Mouse (Mus musculus) forebrain, embryonic 11.5 days (tissue): Measurements from ENCODE around the gene Gm44805. TPM values are rescaled to one million over a fixed set of nuclear protein-coding genes. Genes with fewer than 3 reads are reported as not detected.

Experiments
- ATAC-seq: fragments of 200-750 bp; cut with Nextera tagmentation; replicated peaks from 2 replicates; pipeline ENCODE4 v1.8.0; 2017; ENCODE audit warnings: moderate TSS enrichment; ENCODE audit not compliant: low FRiP score
- DNase-seq: peaks from one replicate; pipeline ENCODE4 v3.0.0-alpha.2; 2017; ENCODE audit warnings: low spot score
- H3K27ac ChIP-seq: fragments of 300-500 bp; sonication (generic); 2 replicates; pipeline ENCODE4 v1.5.1; 2014; ENCODE audit warnings: low read depth, low read length
- H3K27me3 ChIP-seq: fragments of 300-500 bp; sonication (generic); 2 replicates; pipeline ENCODE4 v1.6.1; 2014; ENCODE audit warnings: mild to moderate bottlenecking, low read length, mixed read lengths; ENCODE audit not compliant: control insufficient read depth, insufficient read depth
- H3K36me3 ChIP-seq: fragments of 300-500 bp; sonication (generic); 2 replicates; pipeline ENCODE4 v1.6.1; 2014; ENCODE audit warnings: mild to moderate bottlenecking, low read length, moderate library complexity, mixed read lengths; ENCODE audit not compliant: control insufficient read depth, insufficient read depth
- H3K4me1 ChIP-seq: fragments of 300-500 bp; sonication (generic); replicated peaks from 2 replicates; pipeline ENCODE4 v1.6.1; 2014; ENCODE audit warnings: low read length, mixed read lengths; ENCODE audit not compliant: control insufficient read depth, insufficient read depth
- H3K4me2 ChIP-seq: fragments of 300-500 bp; sonication (generic); 2 replicates; pipeline ENCODE4 v1.6.1; 2014; ENCODE audit warnings: low read depth, mild to moderate bottlenecking, low read length, moderate library complexity, mixed read lengths; ENCODE audit not compliant: severe bottlenecking
- H3K4me3 ChIP-seq: fragments of 300-500 bp; sonication (generic); 2 replicates; pipeline ENCODE4 v1.5.1; 2014; ENCODE audit warnings: low read depth, low read length
- H3K9ac ChIP-seq: fragments of 300-500 bp; sonication (generic); 2 replicates; pipeline ENCODE4 v1.6.1; 2014; ENCODE audit warnings: low read length
- H3K9me3 ChIP-seq: fragments of 300-500 bp; sonication (generic); 2 replicates; pipeline ENCODE4 v1.6.1; 2016; ENCODE audit warnings: low read length, mixed read lengths; ENCODE audit not compliant: control insufficient read depth
- WGBS: fragments of 180-500 bp; shearing (Covaris S2); extraction: QIAGEN DNeasy Blood & Tissue Kit; methylation state at CpG from one replicate; pipeline ENCODE4 v1.1.7; 2014; 5-methylcytosine and 5-hydroxymethylcytosine counted together
- polyA plus RNA-seq: library from polyadenylated mRNA; unstranded; fragments of >200 nt; fragmentation: Nextera tagmentation; extraction: Ambion mirVana; gene quantifications from 2 replicates; pipeline ENCODE4 v1.2.1, GENCODE M21; 2014

The Gm44805 gene
- polyA plus RNA-seq, 1 experiment from 2014 or later: not detected

- WGBS: 48% methylated on average over 6 of the region's 6 CpGs
Observed at GRCm38 (mm10) chr7:19622241-19622640, 59.0 kb downstream of the Gm44805 start.

More at GRCm38 (mm10) chr7:19622241-19622640, 59.0 kb downstream of the Gm44805 start:
- no peaks in the 10 kb centered on the region for H3K27me3 ChIP-seq
- no peak overlapping the region for H3K4me2 ChIP-seq
- ATAC-seq: no peak
- H3K9me3 ChIP-seq: no peaks in the 10 kb centered on the region
- H3K36me3 ChIP-seq: no peaks in the 10 kb centered on the region
- H3K4me3 ChIP-seq: no peak overlapping the region
- peaks cover 5% of the 10 kb centered on the region; the same call in 1 of the 2 replicates for H3K4me1 ChIP-seq
- DNase-seq: no peak
- H3K9ac ChIP-seq: no peak overlapping the region
- no peak overlapping the region for H3K27ac ChIP-seq

Other genes with a start within 250 kb of the Gm44805 start
- gene Mark4, start 222.6 kb downstream of the Gm44805 start, polyA plus RNA-seq: 11.0 and 13.2 TPM in 2 replicates
- gene Exoc3l2, start 218.1 kb downstream of the Gm44805 start, polyA plus RNA-seq: 1.2 and 1.4 TPM in 2 replicates
- 2.9 and 4.5 TPM in 2 replicates for gene Bloc1s3, start 173.1 kb downstream of the Gm44805 start, polyA plus RNA-seq
- gene Trappc6a, start 173.0 kb downstream of the Gm44805 start, polyA plus RNA-seq: 43.7 and 54.1 TPM in 2 replicates
- gene Nkpd1, start 163.6 kb downstream of the Gm44805 start, polyA plus RNA-seq: 0.11 TPM in 1 of 2 replicates, not detected in the other
- gene Ppp1r37, start 118.3 kb downstream of the Gm44805 start, polyA plus RNA-seq: 5.1 and 7.8 TPM in 2 replicates
- 0.40 and 0.47 TPM in 2 replicates for gene Zfp296, start 104.1 kb downstream of the Gm44805 start, polyA plus RNA-seq
- 151 and 156 TPM in 2 replicates for gene Gemin7, start 103.8 kb downstream of the Gm44805 start, polyA plus RNA-seq
- 59.7 and 64.1 TPM in 2 replicates for gene Clasrp, start 76.9 kb downstream of the Gm44805 start, polyA plus RNA-seq
- gene Relb, start 52.0 kb downstream of the Gm44805 start, polyA plus RNA-seq: 2.9 and 3.7 TPM in 2 replicates
- gene Clptm1, start 16.4 kb downstream of the Gm44805 start, polyA plus RNA-seq: 89.1 and 92.0 TPM in 2 replicates
- not detected in 2 replicates for gene Apoc2, start 3.5 kb downstream of the Gm44805 start, polyA plus RNA-seq
- not detected in 2 replicates for gene Apoc4, start 56 bp upstream of the Gm44805 start, polyA plus RNA-seq
- gene Apoc1, start 11.2 kb upstream of the Gm44805 start, polyA plus RNA-seq: 1.00 and 2.0 TPM in 2 replicates
- gene Apoe, start 17.8 kb upstream of the Gm44805 start, polyA plus RNA-seq: 125 and 152 TPM in 2 replicates
- 160 and 171 TPM in 2 replicates for gene Tomm40, start 34.0 kb upstream of the Gm44805 start, polyA plus RNA-seq
- 56.0 and 59.2 TPM in 2 replicates for gene Nectin2, start 69.1 kb upstream of the Gm44805 start, polyA plus RNA-seq
- 17.6 and 21.5 TPM in 2 replicates for gene Bcam, start 89.6 kb upstream of the Gm44805 start, polyA plus RNA-seq
- gene Cblc, start 115.4 kb upstream of the Gm44805 start, polyA plus RNA-seq: 0.28 and 0.84 TPM in 2 replicates
- gene Bcl3, start 141.3 kb upstream of the Gm44805 start, polyA plus RNA-seq: 0.51 and 1.1 TPM in 2 replicates
- not detected in 2 replicates for gene Gm19345, start 170.6 kb upstream of the Gm44805 start, polyA plus RNA-seq
- gene Ceacam16, start 179.9 kb upstream of the Gm44805 start, polyA plus RNA-seq: 0.32 TPM in 1 of 2 replicates, not detected in the other
- gene Ceacam19, start 206.5 kb upstream of the Gm44805 start, polyA plus RNA-seq: not detected in 2 replicates
- gene Pvr, start 239.7 kb upstream of the Gm44805 start, polyA plus RNA-seq: 2.6 and 2.8 TPM in 2 replicates